Mouse (Mus musculus): ENCODE measurements around the gene Pold1. TPM values are rescaled to one million over a fixed set of nuclear protein-coding genes. Genes with fewer than 3 reads are reported as not detected.

The Pold1 gene
- total RNA-seq, 2 experiments from 2014 or later, result 4.1 to 5.1 TPM

DNA sequence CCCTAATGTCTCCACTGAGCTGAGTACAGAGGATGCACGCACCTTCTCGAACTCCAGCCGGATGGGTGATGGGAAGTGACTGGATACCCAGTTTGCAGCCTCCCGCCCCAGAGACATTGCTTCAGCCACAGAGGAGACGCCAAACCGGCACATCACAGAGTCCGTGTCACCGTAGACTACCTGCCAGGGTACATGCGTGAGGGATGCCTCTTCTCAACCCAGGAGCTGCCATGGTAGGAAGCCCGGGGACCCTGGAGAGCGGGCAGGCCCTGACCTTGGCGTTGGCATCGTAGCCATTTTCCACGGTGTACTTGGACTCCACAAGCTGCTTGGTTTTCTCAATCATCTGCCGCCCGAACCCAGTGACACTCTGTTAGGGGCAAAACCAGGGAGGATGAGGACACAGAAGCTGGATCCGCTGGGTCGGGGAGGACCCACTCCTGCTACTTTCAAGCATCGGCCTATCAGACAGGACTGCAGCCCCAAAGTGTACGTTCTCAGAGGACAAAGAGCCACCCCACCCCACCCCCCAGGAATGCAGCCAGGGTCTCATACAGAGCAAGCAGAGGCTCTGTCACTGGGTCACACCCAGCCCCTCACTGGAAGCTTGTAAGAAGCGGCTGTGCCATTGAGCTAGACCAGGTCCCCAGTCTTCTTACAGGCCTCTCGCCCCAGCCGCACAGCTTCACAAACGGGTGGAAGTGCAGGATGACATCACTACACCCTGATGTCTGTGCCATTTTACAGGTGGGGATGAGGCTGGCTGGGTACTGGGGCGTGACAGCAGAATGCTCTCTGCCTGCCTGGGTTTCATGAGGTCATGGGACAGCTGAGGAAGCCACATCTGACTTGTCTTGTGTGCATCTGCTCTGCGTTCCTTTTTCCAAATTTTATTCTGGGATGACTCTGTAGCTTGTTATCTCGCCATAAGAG, 12.7 kb downstream of the Pold1 start:
- no peak overlapping the region for H3K4me3 ChIP-seq
- H3K27ac ChIP-seq, result no peak overlapping the region
- DNase-seq, result no peak
- TF ChIP-seq CTCF (IDR thresholded peaks at IDR 0.05), result no peak
- intact Hi-C loops (cut with DNase I), result no loop called here

DNA sequence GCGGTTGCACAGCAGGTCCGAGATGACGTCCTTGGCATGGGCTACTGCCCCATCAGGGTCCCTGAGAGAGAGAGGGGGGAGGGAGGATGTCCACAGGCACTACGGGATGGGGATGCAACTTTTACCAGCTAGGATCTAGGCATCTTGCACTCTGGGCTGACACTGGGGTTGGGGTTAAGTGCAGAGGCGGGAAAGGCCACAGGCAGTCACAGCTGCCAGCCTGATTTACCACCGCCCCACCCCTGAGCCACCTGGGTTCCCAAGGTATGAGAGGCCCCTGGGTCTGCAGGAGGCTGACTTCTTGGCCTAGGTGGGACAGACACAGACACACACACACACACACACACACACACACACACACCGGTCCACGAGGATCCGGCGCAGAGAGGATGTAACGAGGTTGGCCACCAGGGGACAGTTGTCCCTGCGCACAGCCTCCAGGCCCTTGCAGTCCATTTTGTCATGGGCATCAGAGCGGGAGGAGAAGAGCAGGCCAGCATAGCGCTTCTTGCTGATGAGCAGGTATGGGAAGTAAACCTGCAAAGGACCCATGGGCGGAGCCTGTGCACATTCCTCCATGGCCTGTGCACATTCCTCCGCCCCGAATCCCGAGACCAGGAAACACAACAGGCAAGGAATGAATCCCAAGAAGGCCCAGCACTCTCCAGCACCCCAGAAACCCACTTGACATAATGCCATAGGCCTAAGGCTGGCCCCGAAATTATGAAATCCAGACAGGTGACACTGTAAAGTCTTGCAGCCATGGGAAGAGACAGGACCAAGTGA, 13.8 kb downstream of the Pold1 start:
- intact Hi-C loops (cut with DNase I), result no loop called here
- DNase-seq, result no peak
- no peak overlapping the region for H3K27ac ChIP-seq
- no peak for TF ChIP-seq CTCF (IDR thresholded peaks at IDR 0.05)
- H3K4me3 ChIP-seq, result no peak overlapping the region

DNA sequence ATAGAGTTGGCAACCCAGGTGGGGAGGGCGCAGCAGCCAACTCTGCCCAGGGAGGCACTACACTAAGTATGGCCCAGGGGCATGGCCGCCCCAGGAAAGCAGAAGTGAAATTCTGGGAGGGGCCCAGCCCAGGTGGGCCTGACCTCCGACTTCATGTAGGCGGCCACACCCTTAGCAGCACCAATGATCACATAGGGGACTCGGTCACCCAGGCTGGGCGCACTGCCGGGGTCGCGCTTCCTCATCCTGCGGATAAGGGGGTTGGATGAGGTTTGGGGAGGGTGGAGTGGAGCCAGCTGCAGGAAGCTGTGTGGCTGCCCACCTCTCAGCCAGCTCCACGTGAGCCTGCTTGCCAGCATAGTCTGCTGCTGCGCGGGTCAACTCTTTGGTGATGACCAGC, 14.4 kb downstream of the Pold1 start:
- intact Hi-C loops (cut with DNase I), result no loop called here
- TF ChIP-seq CTCF (IDR thresholded peaks at IDR 0.05), result no peak
- H3K27ac ChIP-seq, result no peak overlapping the region
- H3K4me3 ChIP-seq, result no peak overlapping the region
- no peak for DNase-seq

DNA sequence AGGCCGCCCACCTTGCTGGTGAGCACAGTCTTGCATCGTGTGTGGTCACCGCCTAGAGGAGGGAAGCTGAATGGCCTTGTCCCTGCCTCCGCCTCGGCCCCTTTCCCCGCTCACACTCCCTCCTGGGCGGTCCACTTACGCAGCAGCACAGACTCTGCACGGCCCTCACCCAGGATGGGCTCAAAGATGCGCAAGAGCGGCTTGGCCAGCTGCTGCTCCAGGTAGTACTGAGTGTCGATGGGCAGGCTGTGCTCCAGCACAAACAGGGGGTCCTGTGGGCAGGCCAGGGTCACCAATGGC, 15.0 kb downstream of the Pold1 start:
- TF ChIP-seq CTCF (IDR thresholded peaks at IDR 0.05), result no peak

DNA sequence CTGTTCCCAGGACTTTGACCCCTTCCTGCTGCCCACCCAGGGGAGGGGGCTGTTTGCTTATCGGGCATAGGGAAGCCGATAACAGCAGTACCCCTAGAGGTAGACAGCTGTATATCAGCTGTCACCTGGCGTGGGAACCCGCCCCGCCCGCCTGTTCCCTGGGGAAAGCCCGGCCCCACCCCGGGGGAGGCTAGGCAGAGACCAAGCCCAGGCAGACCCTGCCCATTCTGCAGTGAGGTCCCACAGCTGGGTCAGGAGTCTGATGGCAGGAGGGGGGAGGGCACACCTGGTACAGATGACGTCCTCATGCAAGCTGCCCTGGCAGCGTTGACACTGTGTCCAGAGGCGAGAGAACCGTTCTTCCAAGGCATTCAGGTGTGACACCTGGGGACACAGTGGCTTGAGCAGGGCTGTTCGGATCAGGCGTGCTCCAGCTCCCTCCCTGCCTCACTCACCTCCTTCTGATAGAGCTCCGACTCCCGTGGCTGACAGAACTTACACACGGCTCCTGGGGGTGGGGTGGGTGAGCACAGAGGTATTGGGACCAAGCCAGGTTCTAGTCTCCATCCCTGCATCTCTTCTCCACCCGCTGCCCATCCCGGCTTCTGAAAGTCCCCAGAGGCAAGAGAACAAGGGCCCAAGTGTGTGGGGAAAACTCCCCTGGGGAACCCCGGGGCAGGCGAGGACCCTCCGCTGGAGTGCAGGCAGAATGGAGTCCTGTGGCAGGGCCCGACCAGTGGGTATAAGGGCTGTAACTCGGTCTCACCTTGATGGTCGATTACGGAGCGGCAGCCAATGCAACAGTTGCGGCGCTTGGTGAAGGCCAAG, 15.5 kb downstream of the Pold1 start:
- Histone ChIP-seq H3K4me3 (no peak overlapping the region), H3K27ac (no peak overlapping the region)
- TF ChIP-seq CTCF (IDR thresholded peaks at IDR 0.05), result no peak
- intact Hi-C loops (cut with DNase I), result no loop called here
- DNase-seq, result peak; percentile 24

More for the DNA sequence above, 15.0 kb downstream of the Pold1 start:
- intact Hi-C loops (cut with DNase I), result no loop called here
- no peak for DNase-seq
- no peak overlapping the region for H3K27ac ChIP-seq
- H3K4me3 ChIP-seq, result no peak overlapping the region

DNA sequence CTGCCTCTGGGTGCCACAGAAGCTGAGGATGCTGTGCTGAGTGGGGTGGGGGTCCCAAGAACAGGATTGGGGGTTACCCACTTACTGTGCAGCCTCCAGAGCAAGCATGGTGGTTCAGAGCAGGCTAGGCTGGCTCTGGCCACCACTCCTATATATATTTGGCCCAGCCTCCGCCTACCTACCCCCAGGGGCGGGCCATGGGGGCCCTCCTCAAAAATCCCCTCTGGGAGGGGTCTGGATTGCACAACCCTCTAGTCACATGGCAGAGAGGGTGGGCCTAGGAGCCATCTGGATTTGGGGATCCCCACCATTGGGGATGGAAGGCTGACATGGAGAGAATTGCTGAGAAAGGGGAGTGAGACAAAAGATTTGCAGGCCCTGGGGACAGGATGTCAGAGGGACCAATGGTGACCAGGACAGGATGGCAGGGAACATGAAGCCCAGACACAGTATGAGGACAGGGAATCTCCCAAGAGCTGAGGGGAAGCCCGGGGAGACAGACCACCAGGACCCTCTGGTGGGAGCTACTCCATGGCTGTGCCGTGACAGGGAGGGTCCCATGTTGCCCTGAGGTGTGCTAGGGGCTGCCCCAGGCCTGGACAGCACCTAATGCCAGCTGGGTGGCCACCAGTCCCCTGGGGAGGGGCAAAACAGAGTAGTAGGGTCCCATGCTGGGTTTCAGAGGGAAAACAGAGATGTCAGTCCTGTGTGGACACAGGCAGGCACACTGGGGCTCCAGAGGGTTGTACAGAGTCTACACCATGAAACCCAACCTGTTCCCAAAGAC, 16.5 kb downstream of the Pold1 start, which contains the start of gene Spib:
Gene Spib, minus strand, starts transcription at position 126 of the 787 bp plus-strand sequence.
- no peak within 1 kb of the TSS for H3K27ac ChIP-seq
- H3K4me3 ChIP-seq, result no peak within 1 kb of the TSS
- DNase-seq, result no peak
- intact Hi-C loops (cut with DNase I), result no loop called here
- no peak for TF ChIP-seq CTCF (IDR thresholded peaks at IDR 0.05)

DNA sequence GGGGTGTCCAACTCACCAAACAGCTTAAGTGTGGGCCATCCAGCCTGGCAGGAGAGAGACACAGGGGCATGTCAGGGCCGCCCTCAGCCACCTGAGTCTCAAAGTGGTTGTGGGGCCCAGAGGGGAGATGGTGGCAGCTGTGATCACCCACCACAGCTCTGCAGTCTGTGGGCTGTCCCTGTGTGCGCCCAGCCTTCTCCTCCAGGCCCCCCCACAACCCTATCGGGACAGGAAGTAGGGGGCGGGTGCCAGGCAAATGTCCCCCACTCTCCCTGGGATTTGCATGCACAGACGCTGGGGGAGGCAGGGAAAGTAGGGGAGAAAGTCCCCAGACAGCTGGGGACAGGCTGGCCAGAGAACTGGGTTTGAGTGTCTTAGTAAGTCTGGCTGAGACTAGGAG, 17.4 kb downstream of the Pold1 start:
- DNase-seq, result no peak
- Histone ChIP-seq H3K27ac (no peak overlapping the region), H3K4me3 (no peak overlapping the region)
- no peak for TF ChIP-seq CTCF (IDR thresholded peaks at IDR 0.05)
- intact Hi-C loops (cut with DNase I), result no loop called here

DNA sequence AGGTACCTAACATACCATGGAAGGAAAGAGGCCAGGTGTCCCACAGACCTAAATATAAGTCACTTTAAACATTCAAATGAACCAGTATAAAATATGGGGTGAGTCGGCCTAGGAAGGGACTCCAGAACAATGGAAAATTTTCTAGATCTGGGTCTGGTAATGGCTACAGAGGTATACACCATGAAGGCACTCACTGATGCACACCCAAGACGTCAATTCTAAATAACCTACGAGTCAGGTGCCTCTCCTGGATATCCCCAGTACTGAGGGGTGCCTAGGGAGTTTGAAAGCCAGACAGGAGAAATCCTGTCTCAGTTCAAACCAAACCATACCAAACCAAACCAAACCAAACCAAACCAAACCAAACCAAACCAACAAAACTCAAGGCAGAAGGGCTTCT, 18.1 kb downstream of the Pold1 start:
- TF ChIP-seq CTCF (IDR thresholded peaks at IDR 0.05), result no peak
- intact Hi-C loops (cut with DNase I), result no loop called here
- Histone ChIP-seq H3K27ac (no peak overlapping the region), H3K4me3 (no peak overlapping the region)
- no peak for DNase-seq

DNA sequence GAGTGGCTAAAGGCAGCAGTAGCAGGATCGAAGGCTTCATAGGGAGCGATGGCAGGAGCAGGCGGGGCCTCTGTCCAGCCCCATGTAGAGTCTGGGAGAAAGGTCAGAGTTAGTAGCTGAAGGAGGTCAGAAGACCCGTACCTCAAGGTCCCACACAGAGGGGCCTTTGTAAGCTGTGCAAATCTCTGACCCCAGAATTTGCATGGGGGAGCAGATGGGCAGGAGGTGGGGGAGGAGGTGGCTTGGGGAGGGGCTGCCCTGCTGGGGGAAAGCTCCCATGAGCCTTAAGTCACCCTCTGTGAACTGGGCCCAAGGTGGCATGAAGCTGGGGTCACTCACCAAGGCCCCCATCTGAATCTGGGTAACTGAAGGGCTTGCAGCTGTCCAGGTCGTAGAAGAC, 19.1 kb downstream of the Pold1 start:
- Histone ChIP-seq H3K27ac (no peak overlapping the region), H3K4me3 (no peak overlapping the region)
- DNase-seq, result no peak
- TF ChIP-seq CTCF (IDR thresholded peaks at IDR 0.05), result no peak
- intact Hi-C loops (cut with DNase I), result loop anchor here (2.0 kb wide), 1 partner anchor 19 kb away; the partner anchor contains the start of gene Pold1

DNA sequence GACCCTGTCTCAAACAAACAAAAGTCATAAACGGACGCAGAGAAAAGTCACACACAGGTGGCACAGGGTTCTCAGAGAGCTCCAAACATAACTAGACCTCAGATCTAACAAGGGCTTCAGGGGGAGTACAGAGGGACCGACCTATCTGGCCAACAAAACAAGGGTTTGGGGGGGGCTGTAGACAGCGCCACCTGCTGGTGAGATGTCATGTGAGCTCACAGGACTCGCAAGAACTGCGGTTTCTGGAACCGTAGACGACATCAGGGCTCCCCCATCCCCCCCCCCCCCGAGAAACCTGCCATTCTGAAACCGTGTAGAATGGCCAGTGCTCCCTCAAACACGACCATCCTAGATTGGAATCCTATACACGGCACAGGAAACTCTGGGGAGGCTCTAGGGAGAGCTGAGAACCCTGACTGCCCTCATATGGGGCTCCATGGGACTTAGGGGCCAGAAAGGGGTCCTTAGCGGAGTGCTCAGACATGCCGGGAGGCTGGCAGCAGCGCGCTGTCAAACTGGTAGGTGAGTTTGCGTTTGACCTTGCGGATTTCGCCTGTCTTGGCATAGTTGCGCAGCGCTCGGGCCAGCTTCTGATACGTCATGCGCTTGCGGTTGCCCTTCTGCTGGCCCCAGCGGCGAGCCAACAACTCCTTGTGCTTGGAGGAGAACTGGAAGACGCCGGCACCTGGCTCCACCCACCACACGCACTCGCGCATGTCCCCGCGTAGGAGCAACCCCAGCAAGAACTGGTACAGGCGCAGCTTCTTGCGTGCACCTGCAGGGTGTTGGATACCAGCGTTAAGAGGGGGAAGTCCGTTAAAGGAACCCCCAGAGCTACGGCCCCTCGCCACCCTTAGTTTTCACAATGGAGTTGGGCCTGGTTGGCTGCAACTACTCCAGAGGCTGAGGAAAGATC, 20.9 kb downstream of the Pold1 start:
- intact Hi-C loops (cut with DNase I), result loop anchor here (2.0 kb wide), 2 partner anchors 21 to 27 kb away; partner anchors contain the start of gene Pold1
- Histone ChIP-seq H3K27ac (peak overlapping the region; percentile 99), H3K4me3 (peak overlapping the region; percentile 73)
- DNase-seq, result peak; percentile 95
- TF ChIP-seq CTCF (IDR thresholded peaks at IDR 0.05), result peak; percentile 85

Data from gastrocnemius, adult 2 months (tissue).